Mouse (Mus musculus): ENCODE data around the gene Gng12.

- no peak for TF ChIP-seq POLR2A (IDR thresholded peaks at IDR 0.05; ENCODE audit: low read depth, low read length)
- TF ChIP-seq CTCF (IDR thresholded peaks at IDR 0.05; ENCODE audit: extremely low read depth, insufficient read length, insufficient replicate concordance, low read depth, low read length): no peak
These were observed 118.5 kb downstream of the Gng12 start for GRCm38 (mm10) chr6:67014679-67015075.
